Mouse (Mus musculus): ENCODE measurements around the gene Mccc1. TPM values are rescaled to one million over a fixed set of nuclear protein-coding genes. Genes with fewer than 3 reads are reported as not detected.

Gene Mccc1
- total and polyA plus RNA-seq, 3 experiments = 10.0 to 30.0 (median 13.4) TPM

GRCm38 (mm10) chr3:35953184-35953583 lies 47.3 kb downstream of the Mccc1 start:
- no peaks in the 10 kb centered on the region for H3K27me3 ChIP-seq (replicated peaks)
- in situ Hi-C loops (cut with MboI; ENCODE audit: low pct_ligation_motif_present, low pct_unique_long_range_greater_than_20kb, low sequenced_read_pairs) (loop anchor here (10.0 kb wide), 1 partner anchor 258 kb away; no protein-coding TSS in a partner anchor), dilution Hi-C loops (cut with MboI; ENCODE audit: extremely low pct_ligation_motif_present, extremely low pct_unique_long_range_greater_than_20kb, low sequenced_read_pairs) (no loop called here)
- H3K27ac ChIP-seq (ENCODE audit: insufficient read depth, low read depth) = no peak overlapping the region
- H3K9me3 ChIP-seq (replicated peaks; ENCODE audit: low read length) = peaks cover 6% of the 10 kb centered on the region
- TF ChIP-seq JUN (IDR thresholded peaks at IDR 0.05; ENCODE audit: insufficient read depth, low read depth, low read length) (no peak), UBTF (IDR thresholded peaks at IDR 0.05; ENCODE audit: low read depth, low read length) (no peak), MYC (IDR thresholded peaks at IDR 0.05; ENCODE audit: low read depth, low read length) (no peak)
- DNase-seq (ENCODE audit: extremely low read depth) = no peak
- H3K36me3 ChIP-seq (replicated peaks in 1 of 2; ENCODE audit: control insufficient read depth in 1 of 2, insufficient read depth in 1 of 2, low read length in 1 of 2) = peaks cover 4 to 39% of the 10 kb centered on the region in 2 experiments
- H3K4me2 ChIP-seq (ENCODE audit: insufficient read depth, low read depth, poor library complexity, severe bottlenecking) = no peak overlapping the region
- no peak overlapping the region for H3K9ac ChIP-seq (ENCODE audit: insufficient read depth, low read depth)
- H3K4me3 ChIP-seq (replicated peaks in 1 of 3; ENCODE audit: low read depth in 2 of 3, low read length in 2 of 3, poor library complexity in 1 of 3) = no peak overlapping the region
- no peaks in the 10 kb centered on the region for H3K4me1 ChIP-seq (ENCODE audit: control insufficient read depth in 1 of 2, insufficient read depth in 2 of 2)
- H3K79me2 ChIP-seq (replicated peaks; ENCODE audit: control insufficient read depth, extremely low read depth, insufficient read depth, poor library complexity, severe bottlenecking) = no peaks in the 10 kb centered on the region

- 0 out of 4 replicates have a peak, but pooled peaks cover 0 to 3% of the 10 kb centered on the region in 2 experiments for H3K4me1 ChIP-seq (ENCODE audit: control insufficient read depth in 1 of 2, insufficient read depth in 2 of 2)
- no peak overlapping the region for H3K27ac ChIP-seq (ENCODE audit: insufficient read depth, low read depth)
- TF ChIP-seq ZNF384 (IDR thresholded peaks at IDR 0.05; ENCODE audit: low read depth, low read length) = no peak
- no peak for TF ChIP-seq MEF2A (IDR thresholded peaks at IDR 0.05; ENCODE audit: borderline replicate concordance, low read depth, low read length)
- no peak for TF ChIP-seq BHLHE40 (IDR thresholded peaks at IDR 0.05; ENCODE audit: low read depth, low read length)
- no peak for TF ChIP-seq EP300 (IDR thresholded peaks at IDR 0.05; ENCODE audit: low read length)
- no peak for TF ChIP-seq PAX5 (IDR thresholded peaks at IDR 0.05; ENCODE audit: low read length)
- TF ChIP-seq USF2 (conservative IDR thresholded peaks at IDR 0.05; ENCODE audit: low read depth, low read length) = no peak
- no peak overlapping the region for H3K4me3 ChIP-seq (replicated peaks in 1 of 3; ENCODE audit: low read depth in 2 of 3, low read length in 2 of 3, poor library complexity in 1 of 3)
- dilution Hi-C loops (cut with MboI; ENCODE audit: extremely low pct_ligation_motif_present, extremely low pct_unique_long_range_greater_than_20kb, low sequenced_read_pairs) (no loop called here), in situ Hi-C loops (cut with MboI; ENCODE audit: low pct_ligation_motif_present, low pct_unique_long_range_greater_than_20kb, low sequenced_read_pairs) (no loop called here)
- H3K27me3 ChIP-seq (replicated peaks) = no peaks in the 10 kb centered on the region
- no peak overlapping the region for H3K4me2 ChIP-seq (ENCODE audit: insufficient read depth, low read depth, poor library complexity, severe bottlenecking)
- peaks cover 0 to 6% of the 10 kb centered on the region in 2 experiments for H3K36me3 ChIP-seq (replicated peaks in 1 of 2; ENCODE audit: control insufficient read depth in 1 of 2, insufficient read depth in 1 of 2, low read length in 1 of 2)
- no peak overlapping the region for H3K9ac ChIP-seq (ENCODE audit: insufficient read depth, low read depth)
- no peaks in the 10 kb centered on the region for H3K79me2 ChIP-seq (replicated peaks; ENCODE audit: control insufficient read depth, extremely low read depth, insufficient read depth, poor library complexity, severe bottlenecking)
- no peak for DNase-seq (ENCODE audit: extremely low read depth)
- H3K9me3 ChIP-seq (replicated peaks; ENCODE audit: low read length) = no peaks in the 10 kb centered on the region
These were observed 52.3 kb downstream of the Mccc1 start for GRCm38 (mm10) chr3:35948197-35948596.

- TF ChIP-seq ZNF384 (IDR thresholded peaks at IDR 0.05; ENCODE audit: low read depth, low read length) (no peak), SMC3 (IDR thresholded peaks at IDR 0.05; ENCODE audit: low read depth, low read length) (no peak), TBP (conservative IDR thresholded peaks at IDR 0.05; ENCODE audit: low read depth, low read length) (no peak), ZMIZ1 (IDR thresholded peaks at IDR 0.05; ENCODE audit: low read depth, low read length) (no peak), MAFK (IDR thresholded peaks at IDR 0.05; ENCODE audit: insufficient replicate concordance, low read length) (no peak), CHD1 (IDR thresholded peaks at IDR 0.05; ENCODE audit: low read depth, low read length) (no peak), NRF1 (IDR thresholded peaks at IDR 0.05; ENCODE audit: low read depth, low read length) (no peak), EP300 (IDR thresholded peaks at IDR 0.05; ENCODE audit: low read length) (no peak), SIN3A (IDR thresholded peaks at IDR 0.05; ENCODE audit: low read length) (no peak), IRF4 (IDR thresholded peaks at IDR 0.05; ENCODE audit: low read depth, low read length) (no peak), POLR2AphosphoS2 (IDR thresholded peaks at IDR 0.05; ENCODE audit: low read depth, low read length) (no peak), USF2 (conservative IDR thresholded peaks at IDR 0.05; ENCODE audit: low read depth, low read length) (no peak), ELF1 (IDR thresholded peaks at IDR 0.05; ENCODE audit: low read depth, low read length) (no peak), TCF12 (IDR thresholded peaks at IDR 0.05; ENCODE audit: low read depth, low read length) (no peak), E2F4 (IDR thresholded peaks at IDR 0.05; ENCODE audit: insufficient replicate concordance, low read depth, low read length) (no peak), NELFE (IDR thresholded peaks at IDR 0.05; ENCODE audit: low read depth, low read length) (no peak), CTCF (conservative IDR thresholded peaks at IDR 0.05 in 1 of 2, IDR thresholded peaks at IDR 0.05 in 1 of 2; ENCODE audit: low read depth in 2 of 2, low read length in 2 of 2) (no peak), PAX5 (IDR thresholded peaks at IDR 0.05; ENCODE audit: low read length) (no peak), USF1 (IDR thresholded peaks at IDR 0.05; ENCODE audit: low read depth, low read length) (no peak)
These were observed 59.9 kb downstream of the Mccc1 start for GRCm38 (mm10) chr3:35940520-35941135.

More at GRCm38 (mm10) chr3:35940520-35941135, 59.9 kb downstream of the Mccc1 start:
- H3K27ac ChIP-seq (ENCODE audit: insufficient read depth, low read depth) = no peak overlapping the region
- no peaks in the 10 kb centered on the region for H3K9me3 ChIP-seq (replicated peaks; ENCODE audit: low read length)
- dilution Hi-C loops (cut with MboI; ENCODE audit: extremely low pct_ligation_motif_present, extremely low pct_unique_long_range_greater_than_20kb, low sequenced_read_pairs) = no loop called here
- peaks cover 13 to 54% of the 10 kb centered on the region in 2 experiments for H3K36me3 ChIP-seq (replicated peaks in 1 of 2; ENCODE audit: control insufficient read depth in 1 of 2, insufficient read depth in 1 of 2, low read length in 1 of 2)
- peaks cover 3 to 23% of the 10 kb centered on the region in 2 experiments; a peak in 2 of 4 replicates for H3K4me1 ChIP-seq (ENCODE audit: control insufficient read depth in 1 of 2, insufficient read depth in 2 of 2)
- no peak overlapping the region for H3K4me2 ChIP-seq (ENCODE audit: insufficient read depth, low read depth, poor library complexity, severe bottlenecking)
- H3K9ac ChIP-seq (ENCODE audit: insufficient read depth, low read depth) = no peak overlapping the region
- DNase-seq (ENCODE audit: extremely low read depth) = no peak
- no peaks in the 10 kb centered on the region for H3K79me2 ChIP-seq (replicated peaks; ENCODE audit: control insufficient read depth, extremely low read depth, insufficient read depth, poor library complexity, severe bottlenecking)
- in situ Hi-C loops (cut with MboI; ENCODE audit: low pct_ligation_motif_present, low pct_unique_long_range_greater_than_20kb, low sequenced_read_pairs) = no loop called here
- H3K27me3 ChIP-seq (replicated peaks) = no peaks in the 10 kb centered on the region
- H3K4me3 ChIP-seq (replicated peaks in 1 of 3; ENCODE audit: low read depth in 2 of 3, low read length in 2 of 3, poor library complexity in 1 of 3) = no peak overlapping the region
